Comparison of ENCODE assay signal across 10 mouse cellular contexts in the genomic region with DNA sequence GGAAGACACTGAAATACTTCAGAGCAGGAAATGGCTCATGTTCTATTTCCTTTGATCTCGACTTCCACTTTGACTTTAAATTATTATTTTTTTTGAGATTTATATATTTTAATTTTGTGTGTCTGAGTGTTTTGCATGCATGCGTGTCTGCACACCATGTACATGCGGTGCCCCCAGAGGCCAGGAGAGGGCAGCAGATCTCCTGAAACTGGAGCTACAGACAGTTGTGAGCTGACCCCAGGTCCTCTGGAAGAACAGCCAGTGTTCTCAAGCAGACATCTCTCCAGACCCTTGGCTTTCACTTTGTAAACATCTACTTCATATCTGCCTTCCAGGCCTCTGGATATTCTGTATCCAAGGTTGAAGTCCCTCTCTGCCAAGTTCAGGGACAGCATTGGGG. TPM values are rescaled to one million over a fixed set of nuclear protein-coding genes. Genes with fewer than 3 reads are reported as not detected.
A peak's percentile ranks its signal among the peaks of the same experiment; 100 is the strongest.
DNase-seq lines count a peak whose midpoint lies in the region; ATAC-seq and TF ChIP-seq lines count a peak whose summit lies in the region.
"Had no signal": no experiment of that assay in that cellular context is flagged by ENCODE, and none has a peak within 500 bp of the region (broad histone marks: within the 10 kb centered on the region; RNA-seq: fewer than 3 reads in every experiment).

No protein-coding gene starts in this region.

- no peak overlapping the region for H3K27ac ChIP-seq in heart, embryonic 12.5 days (ENCODE audit: poor library complexity, severe bottlenecking)
- no peak overlapping the region for H3K27ac ChIP-seq in limb, embryonic 10.5 days
- H3K27ac ChIP-seq: embryonic facial prominence, embryonic 15.5 days had no signal

- H3K36me3 ChIP-seq in heart, embryonic 12.5 days, result no peaks in the 10 kb centered on the region
- no peaks in the 10 kb centered on the region for H3K36me3 ChIP-seq in G1E (replicated peaks)
- no peaks in the 10 kb centered on the region for H3K36me3 ChIP-seq in limb, embryonic 10.5 days
- H3K36me3 ChIP-seq: embryonic facial prominence, embryonic 15.5 days had no signal

- no peak overlapping the region for H3K4me2 ChIP-seq in heart, embryonic 12.5 days
- H3K4me2 ChIP-seq: embryonic facial prominence, embryonic 15.5 days had no signal

- TF ChIP-seq CTCF in G1E (IDR thresholded peaks at IDR 0.05; ENCODE audit: low read depth, low read length), result peak; percentile 40

- H3K9me3 ChIP-seq in heart, embryonic 12.5 days (replicated peaks), result no peaks in the 10 kb centered on the region
- no peaks in the 10 kb centered on the region for H3K9me3 ChIP-seq in G1E (replicated peaks)
- H3K9me3 ChIP-seq in limb, embryonic 10.5 days (replicated peaks), result no peaks in the 10 kb centered on the region
- H3K9me3 ChIP-seq: embryonic facial prominence, embryonic 15.5 days had no signal

- no peak for ATAC-seq in heart, embryonic 12.5 days (ENCODE audit: insufficient number of reproducible peaks, low FRiP score)
- 0 out of 2 replicates have a peak, but pooled peaks have one; percentile 31 for ATAC-seq in G1E (ENCODE audit: extremely low read depth, insufficient number of reproducible peaks, low FRiP score, poor library complexity, severe bottlenecking)
- no peak for ATAC-seq in erythroblast, adult 5-6 weeks (replicated peaks; ENCODE audit: low FRiP score, poor library complexity, severe bottlenecking)

- no peak overlapping the region for H3K4me3 ChIP-seq in heart, embryonic 12.5 days
- no peak overlapping the region for H3K4me3 ChIP-seq in G1E (ENCODE audit: low read depth, low read length)
- no peak overlapping the region for H3K4me3 ChIP-seq in limb, embryonic 10.5 days
- H3K4me3 ChIP-seq: embryonic facial prominence, embryonic 15.5 days had no signal

- H3K9ac ChIP-seq in heart, embryonic 12.5 days, result no peak overlapping the region
- H3K9ac ChIP-seq: embryonic facial prominence, embryonic 15.5 days had no signal

- peak; percentile 61 to 74 for DNase-seq in heart, postnatal 10 days
- DNase-seq in 3T3-L1 (ENCODE audit: low read depth, low spot score), result peak; percentile 80
- DNase-seq in G1E (ENCODE audit: low spot score), result no peak
- DNase-seq in embryo, embryonic 10.5 days (ENCODE audit: low spot score), result peak; percentile 77
- peak; percentile 71 for DNase-seq in limb, embryonic 10.5 days (ENCODE audit: low spot score)
- DNase-seq in retina, embryonic 14.5 days (ENCODE audit: low spot score), result peak; percentile 75

- H3K27me3 ChIP-seq in heart, embryonic 12.5 days (replicated peaks), result no peaks in the 10 kb centered on the region
- H3K27me3 ChIP-seq in G1E (ENCODE audit: insufficient read depth, low read length), result peaks cover 4% of the 10 kb centered on the region; the same call in 1 of the 2 replicates
- H3K27me3 ChIP-seq in limb, embryonic 10.5 days (ENCODE audit: low read depth, poor library complexity, severe bottlenecking), result no peaks in the 10 kb centered on the region
- H3K27me3 ChIP-seq: embryonic facial prominence, embryonic 15.5 days had no signal

- intact Hi-C loops in heart, postnatal 10 days (cut with DNase I), result loop anchor here (10.0 kb wide), 1 partner anchor 734 kb away; no protein-coding TSS in a partner anchor

- WGBS in heart, embryonic 12.5 days, result 30% methylated on average over 3 of the region's 3 CpGs
- WGBS in limb, embryonic 10.5 days, result 37% methylated on average over 3 of the region's 3 CpGs

- H3K4me1 ChIP-seq in heart, embryonic 12.5 days (replicated peaks), result peaks cover 23% of the 10 kb centered on the region; the same call in 1 of the 2 replicates
- H3K4me1 ChIP-seq in G1E (ENCODE audit: insufficient read depth, low read depth, low read length), result peaks cover 18% of the 10 kb centered on the region
- H3K4me1 ChIP-seq in limb, embryonic 10.5 days, result peaks cover 3% of the 10 kb centered on the region; the same call in 1 of the 2 replicates
- H3K4me1 ChIP-seq: embryonic facial prominence, embryonic 15.5 days had no signal

RNA-seq across cellular contexts. Expression of a gene that starts 31.4 kb away (rescaled TPM):
- under 1 TPM; 0.29 to 0.72 TPM for total RNA-seq in heart, postnatal 10 days (2021)
- polyA plus RNA-seq in heart, embryonic 12.5 days (2016; fragmentation: Nextera tagmentation; extraction: Ambion mirVana), result 0.19 and 0.57 TPM in 2 replicates
- total RNA-seq in G1E (2014; fragmentation: Nextera tagmentation) (not detected in 2 replicates), G1E (2017) (0.12 and 0.66 TPM in 2 replicates)
- not detected in 2 replicates for polyA plus RNA-seq in G1E (2012)
- 0.45 and 0.46 TPM in 2 replicates for polyA plus RNA-seq in limb, embryonic 10.5 days (2016; fragmentation: Nextera tagmentation; extraction: Ambion mirVana)
- 0.63 TPM in 1 of 2 replicates, not detected in the other for total RNA-seq in erythroblast, adult 5-6 weeks (2015; ENCODE audit: low replicate concordance)
- not detected in 2 replicates for total RNA-seq in erythroblast, adult 5-6 weeks (2017; ENCODE audit: low replicate concordance)
- total RNA-seq: left cerebral cortex, postnatal 25 days had no signal

RNA-seq across cellular contexts. Expression of a gene that starts 39.8 kb away (rescaled TPM):
- 1 to 10 TPM; 3.0 TPM for total RNA-seq in heart, postnatal 10 days (2021)
- polyA plus RNA-seq in heart, embryonic 12.5 days (2016; fragmentation: Nextera tagmentation; extraction: Ambion mirVana), result 65.0 and 65.8 TPM in 2 replicates
- total RNA-seq in G1E (2014; fragmentation: Nextera tagmentation) (not detected in 2 replicates), G1E (2017) (0.11 TPM in 1 of 2 replicates, not detected in the other)
- not detected in 2 replicates for polyA plus RNA-seq in G1E (2012)
- polyA plus RNA-seq in limb, embryonic 10.5 days (2016; fragmentation: Nextera tagmentation; extraction: Ambion mirVana), result 0.45 and 0.48 TPM in 2 replicates
- total RNA-seq in erythroblast, adult 5-6 weeks (2015; ENCODE audit: low replicate concordance), result not detected in 2 replicates
- total RNA-seq in erythroblast, adult 5-6 weeks (2017; ENCODE audit: low replicate concordance), result not detected in 2 replicates
